Mouse (Mus musculus) adrenal gland, postnatal 14 days (tissue): ENCODE results near the gene Irf2bp1. TPM values are rescaled to one million over a fixed set of nuclear protein-coding genes. Genes with fewer than 3 reads are reported as not detected.

Experiments
- DNase-seq: peaks from one replicate; pipeline ENCODE4 v3.0.0; 2021; ENCODE audit warnings: mixed read lengths
- total RNA-seq: library from RNA; stranded (reverse); gene quantifications from 2 replicates; pipeline ENCODE4 v1.2.3, GENCODE M21; 2021

Irf2bp1 gene
- total RNA-seq, 1 experiment from 2014 or later = 38.6 TPM

DNA sequence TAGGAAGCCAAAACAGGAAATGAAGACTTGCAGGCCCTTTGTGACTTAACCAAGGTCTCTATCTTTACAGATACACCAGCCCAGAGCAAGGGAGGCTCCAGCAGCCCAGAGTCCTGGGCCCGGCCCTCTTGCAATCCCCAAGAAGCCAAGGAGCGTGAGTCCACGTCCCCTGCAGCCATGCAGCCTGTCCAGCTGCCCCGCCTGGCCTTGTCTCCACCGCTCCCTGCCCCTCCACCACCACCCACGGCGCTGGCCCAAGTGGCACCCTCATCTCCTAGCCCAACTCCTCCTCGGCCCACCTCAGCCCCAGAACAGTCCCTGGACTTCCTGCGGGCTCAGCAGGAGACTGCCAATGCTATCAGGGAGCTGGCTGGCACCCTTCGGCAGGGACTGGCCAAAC, 3.4 kb upstream of the Irf2bp1 start:
- DNase-seq = no peak

DNA sequence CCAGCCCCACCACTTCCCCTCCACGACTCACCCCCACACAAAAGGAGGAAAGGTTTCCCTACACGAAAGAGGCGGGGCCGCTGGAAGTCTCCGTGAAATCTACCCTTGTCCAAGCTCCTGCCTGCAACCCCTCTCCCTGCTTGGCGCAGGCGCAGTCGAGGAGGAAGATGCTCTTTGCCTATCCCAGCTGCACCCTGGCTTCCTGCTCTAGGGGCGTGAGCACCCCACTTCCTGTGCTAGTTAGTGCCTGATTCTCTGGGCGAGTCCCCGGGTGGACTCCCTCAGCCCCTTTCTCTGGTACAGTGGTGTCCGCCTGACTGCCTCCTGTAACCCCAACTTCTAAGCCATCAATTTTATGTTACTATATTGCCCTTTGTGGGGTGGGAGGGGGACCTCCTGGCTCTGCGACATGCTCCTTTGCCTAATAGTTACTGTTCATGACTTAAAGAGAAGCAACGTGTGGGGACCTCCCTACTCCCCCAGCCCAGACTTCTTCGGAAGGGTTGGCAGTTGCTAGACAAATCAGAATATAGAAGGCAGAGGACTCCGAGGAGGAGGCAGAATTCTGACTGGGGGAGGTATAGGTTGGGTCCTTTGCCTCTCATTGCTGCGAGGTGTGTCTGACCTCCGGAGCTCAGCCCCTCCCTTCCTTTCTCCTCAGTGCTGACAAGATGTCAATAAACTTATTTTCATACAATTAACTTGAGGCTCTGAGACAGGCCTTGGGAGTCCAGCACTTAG, 2.6 kb upstream of the Irf2bp1 start:
- peak; percentile 83 for DNase-seq

DNA sequence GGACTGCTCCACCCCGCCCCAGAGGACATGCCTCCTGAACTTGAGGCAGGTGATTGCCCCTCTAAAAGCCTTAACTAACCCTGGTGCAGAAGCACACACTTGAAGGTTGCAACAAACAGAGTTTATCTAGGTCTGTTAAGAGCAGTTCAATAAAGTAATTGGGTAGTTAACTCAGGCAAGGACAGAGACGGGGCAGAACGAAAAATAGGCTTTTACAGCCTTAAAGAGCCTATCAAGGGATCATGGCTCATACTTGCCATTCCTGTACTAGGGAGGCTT, 2.1 kb upstream of the Irf2bp1 start:
- DNase-seq = no peak

DNA sequence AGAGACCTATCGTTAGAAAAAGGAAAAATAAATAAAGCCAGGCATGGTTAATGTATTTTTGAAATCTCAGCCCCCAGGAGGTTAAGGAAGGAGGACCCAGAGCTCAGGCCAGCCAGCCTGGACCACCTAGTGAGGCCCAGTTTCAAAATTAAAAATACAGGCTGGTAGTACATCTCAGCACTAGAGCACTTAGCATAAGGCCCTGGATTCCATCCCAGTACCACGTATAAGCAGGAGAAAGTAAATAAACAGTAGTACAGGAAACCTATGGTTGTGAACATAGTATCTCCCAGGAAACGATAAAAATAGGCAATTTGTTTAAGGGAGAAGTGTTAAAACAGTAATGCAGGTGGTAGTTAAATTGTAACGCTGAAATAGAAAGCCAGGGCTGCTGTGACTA, 1.7 kb upstream of the Irf2bp1 start:
- no peak for DNase-seq

DNA sequence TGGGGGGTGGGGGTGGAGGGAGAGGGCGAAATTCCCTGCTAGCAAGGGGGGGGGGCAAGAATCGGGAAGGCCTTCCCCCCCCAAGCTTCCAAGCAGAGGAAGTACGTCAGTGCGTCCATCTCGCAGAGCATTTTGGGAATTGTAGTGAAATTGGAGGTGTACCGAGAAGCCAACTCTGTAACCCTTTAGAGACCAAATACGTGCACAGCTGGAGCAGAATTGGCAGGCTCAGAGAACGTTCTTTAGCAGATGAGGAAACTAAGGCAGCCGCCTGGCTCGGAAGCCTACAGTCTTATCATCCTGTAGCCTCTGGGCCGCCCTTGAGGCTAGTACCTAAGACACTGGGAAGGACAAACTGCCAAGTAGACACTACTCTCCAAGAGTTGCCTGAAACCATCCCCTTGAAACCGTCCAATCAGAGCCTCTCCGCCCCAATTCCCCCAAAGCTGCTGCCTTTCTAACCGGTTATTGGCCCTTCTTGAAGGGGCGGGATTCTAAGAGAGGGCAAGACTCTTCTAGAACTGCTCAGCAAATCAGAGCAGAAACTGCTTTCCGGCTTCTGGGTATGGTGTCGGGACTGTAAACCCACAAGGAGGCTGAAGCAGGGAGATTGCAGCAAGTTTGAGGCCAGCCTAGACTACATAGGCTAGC, 871 bp upstream of the Irf2bp1 start:
- peak; percentile 85 for DNase-seq

DNA sequence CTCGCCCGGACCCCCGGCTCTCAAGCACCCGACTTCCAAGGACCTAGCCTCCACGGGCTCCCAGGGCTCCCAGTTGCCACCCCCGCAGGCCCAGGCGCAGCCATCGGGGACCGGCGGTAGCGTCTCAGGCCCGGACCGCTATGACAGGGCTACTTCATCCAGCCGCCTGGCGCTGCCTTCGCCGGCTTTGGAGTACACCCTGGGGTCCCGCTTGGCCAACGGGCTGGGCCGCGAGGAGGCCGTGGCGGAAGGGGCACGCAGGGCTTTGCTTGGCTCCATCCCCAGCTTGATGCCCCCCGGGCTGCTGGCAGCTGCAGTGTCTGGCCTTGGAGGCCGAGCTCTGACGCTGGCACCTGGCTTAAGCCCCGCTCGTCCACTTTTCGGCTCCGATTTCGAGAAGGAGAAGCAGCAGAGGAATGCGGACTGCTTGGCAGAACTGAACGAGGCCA, 811 bp downstream of the Irf2bp1 start:
- peak; percentile 72 for DNase-seq

DNA sequence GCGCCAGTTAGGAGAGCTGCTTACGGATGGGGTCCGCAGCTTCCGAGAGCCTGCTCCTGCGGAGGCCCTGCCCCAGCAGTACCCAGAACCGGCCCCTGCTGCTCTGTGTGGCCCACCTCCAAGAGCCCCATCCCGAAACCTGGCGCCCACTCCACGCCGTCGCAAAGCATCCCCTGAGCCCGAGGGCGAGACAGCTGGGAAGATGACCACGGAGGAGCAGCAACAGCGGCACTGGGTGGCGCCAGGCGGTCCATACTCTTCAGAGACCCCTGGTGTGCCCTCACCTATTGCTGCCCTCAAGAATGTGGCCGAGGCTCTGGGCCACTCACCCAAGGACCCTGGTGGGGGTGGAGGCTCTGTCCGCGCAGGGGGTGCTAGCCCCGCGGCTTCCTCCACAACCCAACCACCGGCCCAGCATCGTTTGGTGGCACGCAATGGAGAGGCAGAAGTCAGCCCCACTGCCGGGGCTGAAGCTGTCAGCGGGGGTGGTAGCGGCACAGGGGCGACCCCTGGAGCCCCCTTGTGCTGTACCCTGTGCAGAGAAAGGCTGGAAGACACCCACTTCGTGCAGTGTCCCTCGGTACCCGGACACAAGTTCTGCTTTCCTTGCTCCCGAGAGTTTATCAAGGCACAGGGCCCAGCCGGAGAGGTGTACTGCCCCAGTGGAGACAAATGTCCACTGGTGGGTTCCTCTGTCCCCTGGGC, 1.7 kb downstream of the Irf2bp1 start:
- no peak for DNase-seq

DNA sequence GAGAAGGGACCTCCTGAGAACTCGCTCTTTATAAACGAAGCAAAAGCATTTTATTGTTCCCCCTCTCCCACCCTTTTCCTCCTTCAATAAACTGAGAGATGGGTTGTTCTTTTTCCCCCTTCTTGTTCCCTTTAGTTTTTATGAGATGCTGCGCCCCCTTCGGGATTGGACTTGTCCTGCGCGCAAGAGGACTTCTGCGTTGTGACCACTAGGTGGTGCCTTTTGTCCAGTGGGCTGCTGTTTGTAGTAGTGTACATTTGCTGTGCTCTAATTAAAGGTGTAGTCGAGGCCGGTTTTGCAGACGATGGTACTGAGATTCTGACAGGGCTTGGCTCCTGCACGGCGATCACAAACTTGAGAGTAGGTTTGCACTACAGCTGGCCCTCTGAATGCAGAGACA, 2.6 kb downstream of the Irf2bp1 start:
- peak; percentile 90 for DNase-seq

DNA sequence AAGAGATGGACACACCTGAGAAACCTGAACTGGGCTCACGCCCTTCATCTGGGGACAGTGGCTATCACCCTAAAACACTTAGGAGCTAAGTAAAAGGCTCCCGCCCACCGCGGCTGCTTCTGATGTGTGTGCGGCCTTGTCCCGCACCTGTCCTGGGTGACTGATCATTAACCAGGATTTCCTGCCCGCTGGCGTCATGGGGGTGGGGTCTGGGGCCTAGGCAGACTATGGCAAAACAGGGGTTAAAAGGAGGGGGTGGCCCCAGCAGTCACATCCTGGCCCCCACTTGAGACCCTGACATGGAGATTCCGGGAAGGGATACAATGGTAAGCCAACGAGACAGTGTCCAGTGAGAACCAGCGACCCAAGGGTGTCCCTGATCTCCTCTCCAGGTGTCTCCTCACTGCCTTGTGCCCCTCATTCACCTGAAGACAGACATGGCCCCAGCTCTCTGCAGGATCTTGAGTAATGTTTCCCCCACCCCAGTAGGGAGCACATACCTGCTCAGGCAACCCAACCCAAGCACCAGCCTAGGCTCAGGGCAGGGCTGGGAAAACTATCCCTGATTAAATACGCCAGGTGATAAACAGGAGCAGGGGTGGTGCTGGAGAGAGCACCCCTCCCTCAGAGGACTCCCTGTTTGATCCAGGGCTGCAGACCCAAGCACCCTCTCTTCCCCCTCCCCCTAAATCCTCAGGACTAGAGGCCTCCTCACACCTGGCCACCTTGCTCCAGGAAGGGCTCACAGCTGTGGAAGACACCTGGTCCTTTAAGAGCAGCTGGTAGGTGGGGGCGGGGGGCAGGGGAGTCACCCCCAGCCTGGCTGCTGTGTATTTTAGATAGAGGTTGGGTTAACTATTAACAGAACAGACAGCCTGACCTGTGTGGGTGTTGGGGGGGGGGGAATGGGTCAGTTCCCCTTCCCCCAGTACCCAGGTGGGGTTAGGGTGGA, 3.5 kb downstream of the Irf2bp1 start:
- no peak for DNase-seq

DNA sequence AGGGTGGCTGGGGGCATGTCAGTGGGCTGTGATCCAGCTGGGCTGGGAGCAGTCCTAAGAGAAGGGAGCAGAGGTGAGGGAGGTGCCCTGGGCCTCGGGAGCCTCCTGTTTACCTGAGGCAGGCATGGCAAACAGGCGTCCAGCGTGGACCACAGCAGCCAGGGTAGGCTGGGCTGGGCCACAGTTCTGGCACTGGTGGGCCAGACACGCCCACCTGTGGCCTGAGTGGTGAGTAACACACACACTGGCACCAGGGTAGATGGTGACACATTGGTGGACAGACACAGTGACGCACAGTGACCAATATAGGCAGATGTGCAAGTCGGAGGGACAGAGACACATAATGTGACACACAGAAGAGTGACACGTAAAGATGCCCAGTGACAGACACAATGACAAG, 6.7 kb downstream of the Irf2bp1 start:
- DNase-seq = peak; percentile 52

DNA sequence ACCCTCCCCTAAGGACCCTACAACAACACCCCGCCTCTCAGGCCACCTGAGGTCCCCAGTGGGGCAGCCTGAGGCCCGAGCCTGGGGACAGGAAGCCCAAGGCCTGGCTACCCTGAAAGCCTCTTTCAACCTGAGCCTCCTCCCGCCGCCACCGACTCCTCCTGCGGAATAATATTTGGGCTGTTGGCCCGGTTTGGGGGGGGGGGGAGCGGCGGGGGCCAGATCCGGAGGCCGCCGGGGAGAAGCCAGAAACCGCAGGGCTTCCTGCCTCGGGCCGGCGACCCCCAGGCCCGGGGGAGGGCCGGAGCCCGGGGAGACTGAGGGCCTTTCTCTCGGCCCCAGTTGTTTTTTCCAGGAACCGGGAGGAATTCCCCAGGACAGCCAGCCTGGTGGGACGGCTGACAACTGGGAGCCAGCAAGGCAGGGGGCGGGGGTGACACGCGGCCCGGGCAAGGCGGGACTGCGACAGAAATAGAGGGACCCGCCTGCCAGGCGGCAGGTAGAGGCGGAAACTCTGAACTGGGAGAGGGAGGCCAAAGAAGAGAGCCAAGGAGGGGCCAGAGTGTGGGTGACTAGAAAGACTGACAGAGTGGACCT, 8.3 kb downstream of the Irf2bp1 start:
- DNase-seq = peak; percentile 65

DNA sequence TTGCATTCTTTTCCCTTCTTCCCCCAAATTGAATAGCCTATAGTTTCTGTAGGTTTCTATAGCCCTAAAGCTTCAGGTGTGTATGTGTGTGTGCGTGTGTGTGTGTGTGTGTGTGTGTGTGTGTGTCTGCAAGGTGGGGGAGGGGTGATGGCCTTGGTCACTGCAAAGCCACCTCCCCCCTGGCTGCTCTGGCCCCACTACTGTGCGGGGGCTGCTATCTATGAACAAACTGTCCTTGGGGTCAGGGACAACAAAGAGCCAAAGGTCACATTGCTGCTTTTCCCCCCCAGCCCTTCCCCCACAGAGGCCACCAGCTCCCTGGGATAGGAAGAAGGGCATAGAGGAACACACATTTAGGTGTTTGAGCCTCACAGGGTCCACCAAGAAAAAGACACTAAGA, 9.0 kb downstream of the Irf2bp1 start:
- peak; percentile 47 for DNase-seq

DNA sequence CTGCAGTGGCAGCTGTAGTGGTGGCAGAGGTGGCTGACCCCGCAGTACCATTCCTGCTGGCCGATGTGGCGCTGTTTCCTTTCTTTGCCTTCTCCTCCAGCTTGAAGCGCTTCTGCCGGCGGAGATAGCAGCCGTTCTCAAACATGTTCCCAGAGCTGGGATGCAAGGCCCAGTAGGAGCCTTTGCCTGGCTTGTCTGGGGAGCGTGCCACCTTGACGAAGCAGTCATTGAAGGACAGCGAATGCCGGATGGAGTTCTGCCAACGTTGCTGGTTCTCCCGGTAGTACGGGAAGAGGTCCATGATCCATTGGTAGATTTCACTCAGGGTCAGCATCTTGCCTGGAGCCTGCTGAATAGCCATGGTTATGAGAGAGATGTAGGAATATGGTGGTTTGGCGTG, 10.6 kb downstream of the Irf2bp1 start:
- peak; percentile 24 for DNase-seq

DNA sequence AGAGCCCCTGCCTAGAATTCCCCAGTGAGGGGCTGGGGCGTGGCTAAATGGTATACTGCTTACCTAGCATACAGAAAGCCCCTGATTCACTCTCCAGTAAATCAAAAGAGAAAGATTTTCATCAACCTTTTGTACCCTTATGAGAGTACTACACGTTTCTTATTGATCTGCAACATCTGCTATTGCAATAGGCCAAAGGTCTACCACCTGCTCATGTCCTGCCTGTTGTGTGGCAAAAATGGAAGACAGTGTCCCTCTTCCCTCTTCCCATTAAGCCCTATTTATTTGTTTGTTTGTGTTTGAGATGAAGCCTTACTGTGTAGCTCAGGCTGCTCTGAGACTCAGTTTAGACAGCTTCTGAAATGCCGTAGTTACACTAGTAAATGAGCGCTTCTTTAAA, 12.2 kb downstream of the Irf2bp1 start:
- no peak for DNase-seq

DNA sequence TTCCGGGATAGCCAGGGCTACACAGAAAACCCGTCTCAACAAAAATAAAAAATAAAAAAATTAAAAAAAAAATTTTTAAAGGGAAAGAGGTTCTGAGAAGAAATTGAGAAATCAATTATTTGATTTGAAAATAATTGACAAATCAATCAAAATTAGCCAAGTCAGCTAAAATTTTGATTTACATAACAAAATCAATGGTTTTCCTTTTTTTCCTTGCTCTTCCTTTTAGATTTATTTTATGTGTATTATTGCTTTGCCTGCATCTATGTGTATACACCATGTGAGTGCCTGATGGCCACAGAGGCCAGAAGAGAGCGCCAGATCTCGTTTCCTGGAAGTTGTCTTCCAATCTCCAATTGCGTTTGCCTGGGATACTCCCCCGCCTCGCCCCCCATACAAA, 14.1 kb downstream of the Irf2bp1 start:
- DNase-seq = no peak

DNA sequence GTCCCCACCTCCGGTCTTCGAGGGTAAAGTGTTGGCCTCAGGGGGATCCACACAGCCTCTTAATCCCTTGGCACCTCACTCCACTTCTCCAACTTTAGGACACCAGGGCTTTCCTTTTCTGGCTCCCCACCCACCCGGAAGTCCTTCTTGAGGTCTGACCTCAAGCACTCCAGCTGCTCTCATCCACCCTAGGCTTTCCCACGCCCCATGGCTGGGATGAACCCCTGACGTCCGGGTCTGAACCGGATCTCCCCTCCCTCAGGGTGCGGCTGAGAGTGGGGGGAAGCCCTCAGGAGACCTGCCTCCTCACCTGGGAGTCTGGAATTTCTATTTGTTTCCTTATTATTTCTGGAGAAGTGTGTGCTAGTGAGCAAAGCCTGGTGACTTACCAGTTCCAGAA, 17.2 kb downstream of the Irf2bp1 start:
- DNase-seq = no peak

DNA sequence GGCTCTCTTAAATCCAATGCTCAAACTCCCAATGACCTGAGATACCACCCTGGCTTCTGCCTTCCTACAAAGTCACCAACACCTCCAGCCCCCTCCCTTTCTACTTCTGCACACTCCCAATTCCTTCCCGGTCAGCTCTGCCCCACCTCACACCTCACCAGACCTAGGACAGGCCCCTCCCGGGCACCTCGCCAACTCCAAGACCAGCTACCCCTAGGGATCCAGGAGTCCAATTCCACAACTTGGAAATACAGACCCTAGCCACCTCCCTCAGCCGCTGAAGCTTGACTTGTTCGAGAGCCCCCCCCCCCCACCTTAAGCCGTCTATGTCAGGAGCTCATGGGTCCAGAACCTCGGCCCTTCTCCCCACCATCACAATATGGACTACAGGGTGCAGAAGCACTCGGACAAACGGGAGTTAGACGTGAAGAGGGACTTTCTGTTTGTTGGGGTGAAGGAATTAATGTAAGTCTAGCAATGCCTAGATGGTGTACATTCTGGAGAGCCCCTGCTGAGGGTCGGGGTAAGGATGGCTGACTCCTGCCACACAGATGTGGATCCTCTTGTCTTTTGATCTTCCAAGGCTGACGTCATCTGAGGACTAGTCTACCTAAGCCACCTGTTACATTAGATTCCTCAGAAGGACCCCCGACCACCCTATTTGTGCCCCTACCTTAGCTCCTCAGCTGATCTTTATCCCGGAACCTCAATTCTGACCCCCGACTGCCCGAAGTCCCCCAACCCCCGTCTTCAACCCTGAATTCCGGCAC, 18.5 kb downstream of the Irf2bp1 start:
- no peak for DNase-seq

DNA sequence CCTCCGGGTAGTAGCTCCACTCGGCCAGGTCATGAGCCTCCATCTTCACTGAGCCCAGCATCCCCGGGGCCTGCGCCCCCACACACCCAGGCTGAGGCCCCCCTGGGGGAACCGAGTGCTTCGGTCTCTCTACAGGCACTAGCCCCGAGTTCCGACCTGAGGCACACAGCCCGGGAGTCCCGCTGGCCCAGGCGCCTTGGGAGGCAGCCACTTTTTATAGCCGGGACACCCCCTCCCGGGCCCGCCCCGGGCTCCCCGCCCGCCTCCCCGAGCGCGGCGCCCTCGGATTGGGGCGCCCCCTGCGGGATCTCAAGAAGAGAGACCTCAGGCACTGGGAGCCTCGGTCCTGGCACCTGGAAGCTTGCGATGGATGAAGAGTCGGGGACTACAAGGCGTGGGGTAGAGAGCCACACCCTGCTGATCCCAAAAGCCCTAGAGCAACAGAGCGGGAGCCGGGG, 19.5 kb downstream of the Irf2bp1 start, which contains the start of gene Foxa3:
Gene Foxa3 (minus strand): TSS at position 182 of the 458 bp plus-strand sequence.
- DNase-seq = peak; percentile 70

DNA sequence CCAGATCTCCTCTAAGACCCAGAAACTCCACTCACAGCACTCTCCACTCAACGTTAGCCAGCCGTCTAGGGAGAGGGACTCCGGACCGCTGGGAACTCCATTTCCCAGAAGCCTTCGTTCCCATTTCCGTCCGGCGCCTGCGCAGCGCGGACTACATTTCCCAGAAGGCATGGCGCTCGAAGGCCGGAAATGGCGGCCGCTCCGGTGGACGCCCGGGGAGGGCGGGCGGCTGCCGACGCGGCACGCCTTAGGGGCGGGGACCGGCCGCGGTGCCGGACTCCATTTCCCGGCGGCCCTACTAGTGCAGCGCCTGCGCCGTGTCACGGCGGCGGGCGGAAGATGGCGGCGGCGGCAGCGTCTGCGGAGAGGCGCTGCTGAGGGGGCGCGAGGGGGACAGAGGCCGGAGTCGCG, 20.3 kb downstream of the Irf2bp1 start, which contains the start of gene Sympk:
Gene Sympk (plus strand): TSS at position 282 of the 411 bp plus-strand sequence.
- DNase-seq = peak; percentile 97

DNA sequence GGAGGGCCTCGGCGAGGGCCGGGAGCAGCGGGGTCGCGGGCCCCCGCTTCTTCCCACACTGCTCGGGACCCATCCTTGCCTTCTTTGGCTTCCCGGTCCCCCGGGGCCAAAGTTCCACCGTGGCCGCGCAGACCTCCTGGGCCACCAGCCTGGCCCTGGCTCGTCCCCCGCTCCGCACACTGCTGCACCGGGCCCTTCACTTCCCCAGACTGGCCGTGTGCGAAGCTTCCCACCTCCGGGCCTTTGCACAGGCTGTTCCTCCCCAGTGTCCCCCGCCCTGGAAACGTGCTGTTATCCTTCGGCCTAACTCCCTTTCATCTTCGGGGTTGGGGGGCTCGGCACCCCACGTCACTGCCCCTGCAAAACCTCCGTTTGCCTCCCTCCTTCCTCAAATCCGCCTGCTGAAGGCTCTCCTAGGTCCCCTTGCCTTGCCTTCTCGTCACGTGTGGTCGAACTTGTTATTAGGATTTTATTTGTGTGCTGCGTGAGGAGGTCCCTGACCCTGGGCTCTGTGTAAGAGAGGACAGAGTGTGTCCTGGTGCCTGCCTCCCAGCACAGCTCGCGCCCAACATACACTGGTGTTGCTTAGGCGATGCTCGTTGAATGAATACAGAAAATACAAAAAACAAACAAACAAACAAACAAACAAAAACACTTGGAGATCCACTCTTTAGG, 20.9 kb downstream of the Irf2bp1 start:
- peak; percentile 57 for DNase-seq
